Mouse (Mus musculus) cerebellum, adult 9-11 months (tissue): ENCODE results near the gene Polr1c.

ENCODE experiments used
- DNase-seq: peaks from one replicate; pipeline ENCODE4 v3.0.0; 2022

Polr1c gene

GRCm38 (mm10) chr17:46203078-46203477 lies 44.8 kb downstream of the Polr1c start:
- DNase-seq = no peak

GRCm38 (mm10) chr17:46202421-46203071 lies 45.3 kb downstream of the Polr1c start, which contains the start of the genes Polh and Xpo5:
Gene Polh (minus strand): TSS chr17:46202645.
Gene Xpo5 (plus strand): TSS chr17:46202782.
- DNase-seq = peak; percentile 94

GRCm38 (mm10) chr17:46201151-46201550 lies 46.7 kb downstream of the Polr1c start:
- no peak for DNase-seq
